Mouse (Mus musculus) ES-E14 (cell line): ENCODE data around the gene Gcdh. TPM values are rescaled to one million over a fixed set of nuclear protein-coding genes. Genes with fewer than 3 reads are reported as not detected.
"Not testable (repeated sequence)": the region's sequence is repeated elsewhere in the genome, so short reads cannot be mapped to it uniquely, and the experiment has no call there.

Experiments used
- DNase-seq: peaks from one replicate; pipeline ENCODE4 v3.0.0-alpha.2; 2013; ENCODE audit warnings: low read depth, low spot score
- H3K27ac ChIP-seq: 2 replicates; pipeline ENCODE4 v1.5.1; 2012; ENCODE audit warnings: low read depth, mild to moderate bottlenecking, low read length, moderate library complexity, mixed read lengths; ENCODE audit not compliant: poor library complexity, insufficient read depth, severe bottlenecking
- H3K36me3 ChIP-seq: 2 replicates; pipeline ENCODE4 v1.6.1; 2012; ENCODE audit warnings: mild to moderate bottlenecking, low read length, moderate library complexity, mixed read lengths; ENCODE audit not compliant: control insufficient read depth, poor library complexity, insufficient read depth, severe bottlenecking
- H3K4me1 ChIP-seq, 2 experiments: fragments of 150-350 bp in 1 of 2; sonication (generic) in 1 of 2; 2 replicates each; pipeline ENCODE4 v1.6.1; 2012; ENCODE audit warnings: low read length in 2 of 2, mild to moderate bottlenecking in 1 of 2, mixed read lengths in 1 of 2; ENCODE audit not compliant: control insufficient read depth in 2 of 2, insufficient read depth in 2 of 2, poor library complexity in 1 of 2
- H3K4me3 ChIP-seq, 2 experiments: fragments of 150-350 bp in 1 of 2; sonication (generic) in 1 of 2; 2 replicates each; pipeline ENCODE4 v1.5.1; 2012; ENCODE audit warnings: low read length in 2 of 2, low read depth in 1 of 2, mild to moderate bottlenecking in 1 of 2, mixed read lengths in 1 of 2; ENCODE audit not compliant: insufficient read depth in 1 of 2, poor library complexity in 1 of 2, severe bottlenecking in 1 of 2
- H3K9ac ChIP-seq: 2 replicates; pipeline ENCODE4 v1.6.1; 2012; ENCODE audit warnings: low read depth, mild to moderate bottlenecking, low read length, mixed read lengths; ENCODE audit not compliant: poor library complexity, insufficient read depth, severe bottlenecking
- H3K9me3 ChIP-seq: fragments of 150-350 bp; sonication (generic); 2 replicates; pipeline ENCODE4 v1.6.1; 2012; ENCODE audit warnings: low read depth, mild to moderate bottlenecking, low read length; ENCODE audit not compliant: control insufficient read depth, insufficient read depth
- CHD2 ChIP-seq: IDR thresholded peaks from 2 replicates; pipeline ENCODE4 v1.6.1; 2014; ENCODE audit warnings: mild to moderate bottlenecking, low read depth, low read length, inconsistent platforms
- HCFC1 ChIP-seq: IDR thresholded peaks from 2 replicates; pipeline ENCODE4 v1.6.1; 2012; ENCODE audit warnings: low read length, inconsistent platforms, borderline replicate concordance; ENCODE audit not compliant: insufficient read depth
- MAFK ChIP-seq: IDR thresholded peaks from 2 replicates; pipeline ENCODE4 v1.6.1; 2014; ENCODE audit warnings: mild to moderate bottlenecking, low read depth, low read length, inconsistent platforms; ENCODE audit not compliant: insufficient read depth
- ZC3H11A ChIP-seq: IDR thresholded peaks from 2 replicates; pipeline ENCODE4 v1.6.1; 2012; ENCODE audit warnings: low read depth, mild to moderate bottlenecking, inconsistent platforms, low read length, borderline replicate concordance
- ZNF384 ChIP-seq: IDR thresholded peaks from 2 replicates; pipeline ENCODE4 v1.6.1; 2012; ENCODE audit warnings: low read depth, low read length, inconsistent platforms
- in situ Hi-C, 2 experiments: fragments of 600-800 bp; cut with MboI; formaldehyde crosslinking; loops; one replicate each; pipeline ENCODE4 v1.15.1; 2025; ENCODE audit warnings: low sequenced_read_pairs in 2 of 2, inconsistent platforms in 1 of 2; ENCODE audit not compliant: unreplicated experiment in 2 of 2
- total RNA-seq: library from RNA; depleted of rRNA; stranded (reverse); fragments of 300-350 nt; gene quantifications from 2 replicates; pipeline ENCODE4 v1.2.3, GENCODE M21; 2012

Gene Gcdh
- total RNA-seq, 1 experiment, result 36.3 TPM

DNA sequence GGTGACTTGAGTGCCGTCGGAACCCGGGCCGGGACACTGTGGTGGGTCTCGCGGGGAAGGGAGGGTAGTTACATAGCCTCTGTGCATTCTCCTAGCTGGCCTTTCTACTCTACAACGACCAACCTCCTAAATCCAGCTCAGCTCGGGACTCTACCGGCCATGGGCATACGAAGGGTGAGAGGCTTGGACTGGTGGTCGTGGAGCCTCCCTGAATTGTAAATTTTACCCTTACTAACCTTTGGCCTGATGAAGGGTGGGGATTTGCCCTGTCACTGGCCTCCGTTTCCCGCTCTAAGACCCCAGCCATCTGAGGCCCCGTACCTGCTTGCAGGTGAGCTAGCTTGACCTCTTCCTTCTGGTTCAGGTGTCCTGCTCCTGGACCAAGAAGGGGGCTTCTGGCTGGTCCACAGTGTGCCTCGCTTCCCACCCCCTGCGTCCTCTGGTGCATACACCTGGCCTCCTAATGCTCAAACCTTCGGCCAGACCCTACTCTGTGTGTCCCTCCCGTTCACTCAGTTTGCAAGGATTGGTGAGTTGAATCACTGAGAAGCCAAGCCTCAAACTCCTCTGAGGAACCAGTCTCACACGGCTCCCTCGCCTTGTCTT is 15.5 kb upstream of the Gcdh start:
- peaks cover 0 to 15% of the 10 kb centered on the region in 2 experiments; a peak in 2 of 4 replicates for H3K4me1 ChIP-seq
- H3K9me3 ChIP-seq, result no peaks in the 10 kb centered on the region
- peaks cover 9% of the 10 kb centered on the region for H3K36me3 ChIP-seq
- in situ Hi-C loops, result no loop called here
- TF ChIP-seq ZC3H11A (no peak), MAFK (no peak), ZNF384 (no peak), CHD2 (no peak), HCFC1 (no peak)
- peak overlapping the region; percentile 77 to 89 for H3K4me3 ChIP-seq
- H3K27ac ChIP-seq, result no peak overlapping the region
- DNase-seq, result no peak
- peak overlapping the region; percentile 92 for H3K9ac ChIP-seq

DNA sequence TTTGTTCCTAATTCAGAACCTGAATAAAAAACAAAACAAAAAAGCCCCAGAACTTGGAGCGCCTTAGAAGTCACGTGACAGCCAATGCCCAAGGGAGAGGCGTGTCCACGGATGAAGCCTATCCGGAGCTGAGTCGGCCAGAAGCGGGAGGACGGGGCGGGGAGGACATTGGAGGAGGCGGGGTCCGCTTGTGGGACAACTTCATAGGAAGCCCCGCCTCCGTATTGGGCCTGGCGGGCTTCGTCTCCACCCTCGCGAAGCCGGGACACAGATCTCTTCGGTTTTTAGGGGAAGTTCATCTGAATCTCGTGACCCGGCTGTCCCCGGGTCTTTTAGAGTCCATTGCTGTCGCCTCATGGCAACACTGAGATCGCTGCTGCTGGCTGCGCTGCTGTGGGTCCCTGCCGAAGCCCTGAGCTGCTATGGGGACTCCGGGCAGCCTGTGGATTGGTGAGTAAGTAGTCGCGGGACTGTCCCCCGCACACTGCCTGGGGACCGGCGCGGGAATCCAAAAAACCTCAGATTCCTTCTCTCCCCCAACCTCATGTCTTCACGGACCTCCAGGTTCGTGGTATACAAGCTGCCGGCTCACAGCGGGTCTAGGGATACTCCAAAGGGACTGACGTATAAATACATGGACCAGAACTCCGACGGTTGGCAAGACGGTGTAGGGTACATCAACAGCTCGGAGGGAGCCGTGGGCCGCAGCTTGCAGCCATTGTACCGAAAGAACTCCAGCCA is 14.9 kb upstream of the Gcdh start, which contains the start of gene Dnase2a:
TSS of gene Dnase2a (plus strand) at position 140 of the 741 bp plus-strand sequence.
- in situ Hi-C loops, result no loop called here
- Histone ChIP-seq H3K4me3 (peak within 1 kb of the TSS; percentile 77 to 89), H3K9me3 (no peaks in the 10 kb centered on the region), H3K9ac (peak within 1 kb of the TSS; percentile 92), H3K36me3 (peaks cover 9% of the 10 kb centered on the region), H3K27ac (peak within 1 kb of the TSS; percentile 66), H3K4me1 (peaks cover 0 to 15% of the 10 kb centered on the region in 2 experiments; a peak in 2 of 4 replicates)
- DNase-seq, result peak; percentile 99
- no peak for TF ChIP-seq ZNF384
- TF ChIP-seq CHD2, result no peak
- TF ChIP-seq MAFK, result 0 out of 2 replicates have a peak, but pooled peaks have one; percentile 31
- TF ChIP-seq ZC3H11A, result no peak
- no peak for TF ChIP-seq HCFC1

DNA sequence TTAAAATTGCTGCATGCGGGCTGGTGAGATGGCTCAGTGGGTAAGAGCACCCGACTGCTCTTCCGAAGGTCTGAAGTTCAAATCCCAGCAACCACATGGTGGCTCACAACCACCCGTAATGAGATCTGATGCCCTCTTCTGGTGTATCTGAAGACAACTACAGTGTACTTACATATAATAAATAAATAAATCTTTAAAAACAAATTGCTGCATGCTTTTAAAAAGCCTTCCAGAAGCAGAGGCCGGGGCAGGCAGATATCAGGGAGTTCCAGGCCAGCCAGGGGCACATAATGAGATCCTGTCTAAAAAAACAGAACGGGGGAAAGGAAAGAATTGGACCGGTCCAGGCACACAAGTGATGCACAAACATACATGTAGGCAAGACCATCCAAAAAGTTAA is 14.3 kb upstream of the Gcdh start:
- H3K9ac ChIP-seq, H3K27ac ChIP-seq, in situ Hi-C loops: not testable (repeated sequence)

DNA sequence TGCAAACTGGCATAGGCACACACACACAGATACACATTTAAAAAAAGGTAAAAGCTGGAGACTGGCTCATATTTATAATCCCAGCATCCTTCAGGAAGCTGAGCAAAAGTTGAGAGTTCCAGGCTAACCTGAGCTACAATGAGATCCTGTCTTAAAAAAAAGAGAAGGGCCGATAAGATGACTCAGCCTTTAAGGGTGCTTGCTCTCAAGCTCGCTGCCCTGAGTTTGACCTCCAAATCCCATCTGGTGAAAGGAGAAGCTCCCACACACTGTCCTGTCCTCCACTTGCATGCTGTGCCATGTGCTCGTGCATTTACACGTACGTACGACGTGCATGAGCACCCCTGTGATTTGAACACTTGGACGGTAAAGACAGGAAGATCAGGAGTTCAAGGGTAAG is 13.8 kb upstream of the Gcdh start:
- Histone ChIP-seq H3K4me1 (peaks cover 0 to 13% of the 10 kb centered on the region in 2 experiments; a peak in 2 of 4 replicates), H3K9ac (no peak overlapping the region; the same call in 1 of the 2 replicates), H3K9me3 (no peaks in the 10 kb centered on the region), H3K36me3 (peaks cover 9% of the 10 kb centered on the region), H3K4me3 (no peak overlapping the region), H3K27ac (no peak overlapping the region)
- in situ Hi-C loops, result no loop called here
- TF ChIP-seq CHD2 (no peak), ZNF384 (no peak), HCFC1 (no peak), MAFK (0 out of 2 replicates have a peak, but pooled peaks have one; percentile 36), ZC3H11A (no peak)
- DNase-seq, result no peak

More for the DNA sequence above, 14.3 kb upstream of the Gcdh start:
- DNase-seq, H3K36me3 ChIP-seq, H3K9me3 ChIP-seq: not testable (repeated sequence)
- Histone ChIP-seq H3K4me3 (peak overlapping the region in 1 of 2 experiments; percentile 3; a peak in 1 of 4 replicates), H3K4me1 (peaks cover 0 to 15% of the 10 kb centered on the region in 2 experiments; a peak in 2 of 4 replicates)
